Mouse (Mus musculus): ENCODE data around the gene Rflna. TPM values are rescaled to one million over a fixed set of nuclear protein-coding genes. Genes with fewer than 3 reads are reported as not detected.

Gene Rflna
- polyA plus RNA-seq, 1 experiment from 2014 or later = 2.2 TPM

- WGBS = 91% methylated on average over 8 of the region's 8 CpGs
- Histone ChIP-seq H3K9ac (no peak overlapping the region), H3K9me3 (no peaks in the 10 kb centered on the region), H3K27ac (no peak overlapping the region), H3K36me3 (peaks cover 57% of the 10 kb centered on the region), H3K4me2 (replicated peaks) (no peak overlapping the region), H3K4me3 (replicated peaks) (no peak overlapping the region), H3K27me3 (replicated peaks) (no peaks in the 10 kb centered on the region), H3K4me1 (replicated peaks) (0 out of 2 replicates have a peak, but pooled peaks cover 2% of the 10 kb centered on the region)
- ATAC-seq = no peak
Measured at GRCm38 (mm10) chr5:125039377-125040027, 36.5 kb downstream of the Rflna start.

- H3K9me3 ChIP-seq = no peaks in the 10 kb centered on the region
- 71% methylated on average over 5 of the region's 5 CpGs for WGBS
- no peaks in the 10 kb centered on the region for H3K27me3 ChIP-seq (replicated peaks)
- 0 out of 2 replicates have a peak, but pooled peaks cover 2% of the 10 kb centered on the region for H3K4me1 ChIP-seq (replicated peaks)
- H3K27ac ChIP-seq = 0 out of 2 replicates have a peak overlapping the region, but pooled peaks have one; percentile 36
- H3K4me3 ChIP-seq (replicated peaks) = no peak overlapping the region
- no peak overlapping the region for H3K4me2 ChIP-seq (replicated peaks)
- H3K9ac ChIP-seq = no peak overlapping the region
- peak; percentile 77 for ATAC-seq
- peaks cover 51% of the 10 kb centered on the region for H3K36me3 ChIP-seq
Measured at GRCm38 (mm10) chr5:125040128-125040584, 37.1 kb downstream of the Rflna start.

- no peaks in the 10 kb centered on the region for H3K27me3 ChIP-seq (replicated peaks)
- no peak overlapping the region for H3K27ac ChIP-seq
- H3K4me1 ChIP-seq (replicated peaks) = 0 out of 2 replicates have a peak, but pooled peaks cover 2% of the 10 kb centered on the region
- H3K4me3 ChIP-seq (replicated peaks) = no peak overlapping the region
- ATAC-seq = no peak
- no peak overlapping the region for H3K4me2 ChIP-seq (replicated peaks)
- no peak overlapping the region for H3K9ac ChIP-seq
- H3K9me3 ChIP-seq = no peaks in the 10 kb centered on the region
- peaks cover 45% of the 10 kb centered on the region for H3K36me3 ChIP-seq
- 82% methylated on average over 9 of the region's 9 CpGs for WGBS
Measured at GRCm38 (mm10) chr5:125041578-125041977, 38.6 kb downstream of the Rflna start.

GRCm38 (mm10) chr5:125043448-125043847 is 40.4 kb downstream of the Rflna start:
- ATAC-seq = no peak
- Histone ChIP-seq H3K36me3 (peaks cover 44% of the 10 kb centered on the region), H3K4me1 (replicated peaks) (0 out of 2 replicates have a peak, but pooled peaks cover 2% of the 10 kb centered on the region), H3K27me3 (replicated peaks) (no peaks in the 10 kb centered on the region), H3K9me3 (no peaks in the 10 kb centered on the region), H3K9ac (no peak overlapping the region), H3K27ac (no peak overlapping the region), H3K4me2 (replicated peaks) (no peak overlapping the region), H3K4me3 (replicated peaks) (no peak overlapping the region)
- 89% methylated on average over 6 of the region's 6 CpGs for WGBS

GRCm38 (mm10) chr5:125045202-125045601 is 42.2 kb downstream of the Rflna start:
- H3K9me3 ChIP-seq = no peaks in the 10 kb centered on the region
- no peak overlapping the region for H3K4me3 ChIP-seq (replicated peaks)
- no peak overlapping the region for H3K27ac ChIP-seq
- no peak overlapping the region for H3K4me2 ChIP-seq (replicated peaks)
- no peak overlapping the region for H3K9ac ChIP-seq
- ATAC-seq = no peak
- no peaks in the 10 kb centered on the region for H3K27me3 ChIP-seq (replicated peaks)
- H3K4me1 ChIP-seq (replicated peaks) = 0 out of 2 replicates have a peak, but pooled peaks cover 2% of the 10 kb centered on the region
- 71% methylated on average over 5 of the region's 5 CpGs for WGBS
- peaks cover 51% of the 10 kb centered on the region for H3K36me3 ChIP-seq

GRCm38 (mm10) chr5:125046436-125046835 is 43.4 kb downstream of the Rflna start:
- ATAC-seq = no peak
- Histone ChIP-seq H3K4me1 (replicated peaks) (0 out of 2 replicates have a peak, but pooled peaks cover 2% of the 10 kb centered on the region), H3K36me3 (peaks cover 58% of the 10 kb centered on the region), H3K27me3 (replicated peaks) (no peaks in the 10 kb centered on the region), H3K27ac (no peak overlapping the region), H3K9me3 (no peaks in the 10 kb centered on the region), H3K4me2 (replicated peaks) (no peak overlapping the region), H3K4me3 (replicated peaks) (no peak overlapping the region), H3K9ac (no peak overlapping the region)
- 52% methylated on average over 5 of the region's 5 CpGs for WGBS

GRCm38 (mm10) chr5:125049481-125049880 is 46.5 kb downstream of the Rflna start:
- Histone ChIP-seq H3K27me3 (replicated peaks) (no peaks in the 10 kb centered on the region), H3K9me3 (no peaks in the 10 kb centered on the region), H3K4me2 (replicated peaks) (no peak overlapping the region), H3K36me3 (peaks cover 55% of the 10 kb centered on the region), H3K4me3 (replicated peaks) (no peak overlapping the region), H3K4me1 (replicated peaks) (0 out of 2 replicates have a peak, but pooled peaks cover 6% of the 10 kb centered on the region), H3K27ac (no peak overlapping the region), H3K9ac (no peak overlapping the region)
- WGBS = 90% methylated on average over 4 of the region's 4 CpGs
- peak; percentile 40; the same call in 1 of the 2 replicates for ATAC-seq

GRCm38 (mm10) chr5:125052237-125052602 is 49.2 kb downstream of the Rflna start:
- Histone ChIP-seq H3K36me3 (peaks cover 47% of the 10 kb centered on the region), H3K9ac (no peak overlapping the region; the same call in 1 of the 2 replicates), H3K4me3 (replicated peaks) (no peak overlapping the region), H3K27ac (no peak overlapping the region), H3K9me3 (no peaks in the 10 kb centered on the region), H3K4me1 (replicated peaks) (peaks cover 26% of the 10 kb centered on the region), H3K4me2 (replicated peaks) (no peak overlapping the region), H3K27me3 (replicated peaks) (no peaks in the 10 kb centered on the region)
- 69% methylated on average over 10 of the region's 10 CpGs for WGBS
- ATAC-seq = no peak

GRCm38 (mm10) chr5:125052603-125053488 is 49.8 kb downstream of the Rflna start:
- peaks cover 32% of the 10 kb centered on the region for H3K4me1 ChIP-seq (replicated peaks)
- no peak overlapping the region for H3K4me2 ChIP-seq (replicated peaks)
- no peaks in the 10 kb centered on the region for H3K27me3 ChIP-seq (replicated peaks)
- H3K9me3 ChIP-seq = no peaks in the 10 kb centered on the region
- 68% methylated on average over 23 of the region's 23 CpGs for whole genome bisulfite sequencing
- no peak for ATAC-seq
- H3K4me3 ChIP-seq (replicated peaks) = no peak overlapping the region
- no peak overlapping the region; the same call in 1 of the 2 replicates for H3K9ac ChIP-seq
- H3K27ac ChIP-seq = no peak overlapping the region
- peaks cover 41% of the 10 kb centered on the region for H3K36me3 ChIP-seq

- WGBS = 89% methylated on average over 7 of the region's 7 CpGs
- H3K4me2 ChIP-seq (replicated peaks) = no peak overlapping the region
- no peaks in the 10 kb centered on the region for H3K9me3 ChIP-seq
- ATAC-seq = no peak
- H3K4me1 ChIP-seq (replicated peaks) = peaks cover 41% of the 10 kb centered on the region
- H3K27ac ChIP-seq = no peak overlapping the region
- H3K9ac ChIP-seq = no peak overlapping the region; the same call in 1 of the 2 replicates
- no peak overlapping the region for H3K4me3 ChIP-seq (replicated peaks)
- H3K36me3 ChIP-seq = peaks cover 34% of the 10 kb centered on the region
- H3K27me3 ChIP-seq (replicated peaks) = no peaks in the 10 kb centered on the region
Measured at GRCm38 (mm10) chr5:125053661-125054060, 50.6 kb downstream of the Rflna start.

GRCm38 (mm10) chr5:125055901-125056300 is 52.9 kb downstream of the Rflna start:
- H3K4me1 ChIP-seq (replicated peaks) = peaks cover 52% of the 10 kb centered on the region
- ATAC-seq = no peak
- H3K36me3 ChIP-seq = peaks cover 13% of the 10 kb centered on the region; the same call in 1 of the 2 replicates
- no peak overlapping the region for H3K4me3 ChIP-seq (replicated peaks)
- peak overlapping the region; percentile 84; the same call in 1 of the 2 replicates for H3K27ac ChIP-seq
- no peaks in the 10 kb centered on the region for H3K9me3 ChIP-seq
- WGBS = 50% methylated on average over 8 of the region's 8 CpGs
- H3K9ac ChIP-seq = no peak overlapping the region
- no peaks in the 10 kb centered on the region for H3K27me3 ChIP-seq (replicated peaks)
- peak overlapping the region; percentile 54 for H3K4me2 ChIP-seq (replicated peaks)

- Histone ChIP-seq H3K9me3 (no peaks in the 10 kb centered on the region), H3K4me2 (replicated peaks) (peak overlapping the region; percentile 54), H3K9ac (no peak overlapping the region), H3K36me3 (peaks cover 13% of the 10 kb centered on the region; the same call in 1 of the 2 replicates), H3K27me3 (replicated peaks) (no peaks in the 10 kb centered on the region), H3K4me3 (replicated peaks) (no peak overlapping the region), H3K27ac (peak overlapping the region; percentile 84), H3K4me1 (replicated peaks) (peaks cover 52% of the 10 kb centered on the region)
- ATAC-seq = no peak
- 49% methylated on average over 6 of the region's 6 CpGs for WGBS
Measured at GRCm38 (mm10) chr5:125056331-125056695, 53.3 kb downstream of the Rflna start.
